Mouse (Mus musculus): ENCODE measurements at regions not wholly inside any gene's neighbourhood (a gene's known extent, or its start where the extent isn't known, plus 50 kb on each side); places are given as distances from the start of the nearest gene placed in this dataset.
A peak's percentile ranks its signal among the peaks of the same experiment; 100 is the strongest.
"Not testable (repeated sequence)": the region's sequence is repeated elsewhere in the genome, so short reads cannot be mapped to it uniquely, and the experiment has no call there.

GRCm38 (mm10) chr5:97831421-97831820 is 199.4 kb downstream of the Antxr2 start:
- DNase-seq (ENCODE audit: low spot score) = no peak

DNA sequence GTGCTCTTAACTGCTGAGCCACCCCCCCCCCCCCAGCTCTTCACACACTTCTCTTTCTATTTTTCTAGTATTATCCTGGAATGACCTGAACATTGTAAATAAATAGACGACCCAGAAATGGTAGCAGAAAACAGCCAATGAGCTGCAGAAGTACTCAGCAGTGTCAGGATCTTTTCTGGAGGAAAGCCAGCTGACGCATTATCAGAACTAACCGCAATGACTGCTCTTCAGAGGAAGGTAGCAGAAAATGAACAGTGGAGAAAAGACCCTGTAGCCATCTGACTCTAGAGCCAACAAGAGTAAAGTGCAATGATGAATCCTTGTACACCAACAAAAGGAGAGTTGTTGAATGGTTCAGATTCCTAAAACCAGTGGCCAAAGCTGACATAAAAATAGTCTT is 213.4 kb downstream of the Antxr2 start:
- no peak for DNase-seq (ENCODE audit: low spot score)

DNA sequence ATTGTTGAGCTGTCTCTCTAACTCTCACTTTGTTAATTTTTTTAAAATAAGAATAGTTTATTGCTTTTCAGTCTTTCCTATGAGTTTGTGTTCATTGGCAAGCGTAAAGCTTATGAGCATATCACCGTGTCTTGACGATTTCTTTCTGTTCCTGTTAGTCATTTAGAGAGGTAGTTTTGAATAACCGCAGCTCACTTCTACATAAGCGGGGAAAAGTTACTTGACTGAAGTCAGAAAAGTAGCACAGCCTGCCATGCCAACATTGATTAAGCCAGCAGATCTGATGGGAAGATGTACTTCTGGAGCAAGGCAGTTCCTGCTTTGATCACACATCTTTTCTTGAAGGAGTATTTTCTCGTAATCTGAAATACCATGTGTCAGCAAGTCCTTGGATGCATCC is 215.5 kb downstream of the Antxr2 start:
- DNase-seq (ENCODE audit: low spot score) = no peak

DNA sequence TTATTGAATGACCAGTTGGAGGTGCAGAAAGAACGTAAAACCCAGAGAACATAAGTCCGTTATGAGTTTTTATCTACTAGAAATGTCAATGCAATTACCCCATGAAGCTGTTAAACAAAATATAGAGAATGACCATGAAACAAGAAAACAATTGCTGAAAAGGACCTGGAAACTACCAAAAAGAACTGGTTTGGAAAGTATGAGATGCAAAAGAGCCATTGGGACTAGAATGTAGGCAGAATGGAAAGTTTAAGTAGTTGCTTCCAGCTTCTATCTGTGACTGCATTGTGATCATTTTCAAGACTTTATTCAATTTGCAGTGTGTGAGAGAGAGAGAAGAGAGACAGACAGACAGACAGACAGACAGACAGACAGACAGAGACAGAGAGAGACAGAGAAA is 216.1 kb downstream of the Antxr2 start:
- DNase-seq (ENCODE audit: low spot score) = no peak

DNA sequence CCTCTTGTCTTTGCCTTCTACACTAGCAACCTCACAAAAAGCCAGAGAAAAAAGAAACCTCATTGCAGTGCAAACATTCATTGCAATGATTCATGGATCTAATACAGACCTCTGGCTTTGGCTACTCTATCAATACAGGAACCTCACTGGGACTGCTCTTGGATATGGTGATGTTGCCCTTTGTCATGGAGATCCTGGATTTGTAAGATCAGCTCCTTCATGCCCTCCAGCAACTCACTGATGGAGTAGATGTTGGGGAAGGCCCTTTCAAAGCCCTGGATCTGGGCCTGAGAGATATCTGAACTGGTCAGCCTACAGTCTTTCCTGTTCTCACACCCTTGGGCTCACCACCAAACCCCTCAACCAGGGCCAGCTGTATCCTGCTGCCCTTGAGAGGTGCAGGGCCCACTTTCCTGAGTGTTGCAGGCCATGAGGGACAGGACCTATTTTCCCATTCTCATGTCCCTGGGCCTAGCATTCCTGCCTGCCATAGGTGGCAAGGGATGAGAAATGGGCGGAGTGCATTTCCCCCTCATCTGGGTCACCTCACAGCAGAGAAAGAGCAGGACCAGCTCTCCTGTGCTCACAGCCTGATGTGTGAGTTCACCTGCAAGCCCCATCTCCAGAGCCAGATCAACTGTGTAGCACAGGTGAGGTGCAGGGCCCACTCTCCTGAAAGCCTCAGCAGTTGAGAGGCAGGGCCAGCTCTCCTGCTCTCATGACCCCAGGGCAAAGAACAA is 218.1 kb downstream of the Antxr2 start:
- no peak for DNase-seq (ENCODE audit: low spot score)

GRCm38 (mm10) chr5:97809007-97809406 is 221.8 kb downstream of the Antxr2 start:
- no peak for DNase-seq (ENCODE audit: low spot score)

DNA sequence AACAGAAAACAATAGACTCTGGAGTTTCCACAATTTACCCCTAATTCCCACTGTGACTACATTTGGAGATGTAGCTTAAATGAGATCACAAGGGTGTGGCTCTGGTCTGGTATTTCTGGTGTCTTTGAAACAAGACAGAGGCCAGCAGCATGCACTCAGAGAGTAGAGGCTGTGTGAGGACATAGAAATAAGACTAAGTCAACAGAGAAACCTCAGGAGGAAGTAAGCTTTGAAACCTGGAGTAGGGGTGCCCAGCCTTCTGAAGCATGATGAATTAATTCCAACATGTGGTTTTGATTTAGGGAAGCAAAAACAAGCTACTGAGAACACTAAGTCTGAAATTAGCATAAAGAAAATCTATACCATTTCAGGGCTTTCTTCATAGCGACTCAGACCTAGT is 223.7 kb downstream of the Antxr2 start:
- no peak for DNase-seq (ENCODE audit: low spot score)

DNA sequence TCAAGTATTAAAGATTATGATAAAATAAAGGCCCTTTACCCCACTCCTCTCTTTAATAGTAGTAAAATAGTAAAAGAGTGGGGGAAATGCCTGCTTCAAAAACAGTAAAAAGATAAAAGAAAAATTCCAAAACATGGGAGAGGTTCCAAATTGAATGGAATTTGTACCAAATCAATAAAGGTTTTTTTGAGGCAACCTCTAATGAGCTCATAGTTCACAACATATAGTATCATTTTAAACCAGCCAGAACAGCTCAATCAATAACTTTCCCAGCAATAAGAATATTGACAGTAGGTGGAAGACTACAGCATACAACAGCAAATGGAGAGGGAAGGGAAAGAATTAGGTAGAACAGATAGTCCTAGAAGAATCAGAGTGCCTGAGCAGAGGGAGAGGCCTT is 224.1 kb downstream of the Antxr2 start:
- no peak for DNase-seq (ENCODE audit: low spot score)

DNA sequence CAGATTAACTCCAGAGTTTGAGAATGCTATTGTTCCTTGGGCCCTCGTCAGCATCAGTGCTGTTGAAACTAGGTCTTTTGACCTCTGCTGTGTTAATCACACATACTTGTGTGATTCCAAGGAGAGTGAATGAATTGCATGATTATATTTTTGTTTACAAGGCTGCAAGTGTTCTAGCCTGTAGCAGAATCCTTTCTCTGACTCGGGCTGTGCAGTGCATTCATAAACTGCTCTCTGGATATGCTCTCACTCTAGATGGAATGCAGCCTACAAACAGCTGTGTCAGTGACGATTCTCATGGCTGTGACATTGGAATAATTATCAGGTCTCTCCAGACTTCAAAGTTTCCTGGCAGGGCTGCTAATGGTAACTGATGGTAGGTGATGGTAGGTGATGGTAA is 230.8 kb downstream of the Antxr2 start:
- DNase-seq (ENCODE audit: low spot score) = no peak

- no peak for DNase-seq (ENCODE audit: low spot score)
Measured at GRCm38 (mm10) chr5:97788175-97788574, 242.7 kb downstream of the Antxr2 start.

DNA sequence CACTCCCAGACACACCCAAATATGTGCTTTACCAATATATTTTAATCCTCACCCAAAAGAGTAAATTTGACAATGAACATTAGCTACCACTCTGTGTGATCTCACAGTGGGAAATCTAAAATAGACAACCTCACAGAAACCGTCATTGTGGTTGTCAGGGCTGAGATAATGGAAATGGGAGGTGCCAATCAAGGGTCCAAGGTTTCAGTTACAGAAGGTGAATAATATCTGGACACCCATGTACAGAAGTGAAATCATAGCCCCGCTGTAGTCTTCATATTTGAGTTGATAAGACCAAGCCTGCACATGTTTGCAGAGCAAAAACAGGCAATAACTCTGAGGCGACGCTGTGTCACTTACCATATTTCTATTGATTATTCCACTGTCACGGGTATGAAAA is 243.8 kb downstream of the Antxr2 start:
- no peak for DNase-seq (ENCODE audit: low spot score)

DNA sequence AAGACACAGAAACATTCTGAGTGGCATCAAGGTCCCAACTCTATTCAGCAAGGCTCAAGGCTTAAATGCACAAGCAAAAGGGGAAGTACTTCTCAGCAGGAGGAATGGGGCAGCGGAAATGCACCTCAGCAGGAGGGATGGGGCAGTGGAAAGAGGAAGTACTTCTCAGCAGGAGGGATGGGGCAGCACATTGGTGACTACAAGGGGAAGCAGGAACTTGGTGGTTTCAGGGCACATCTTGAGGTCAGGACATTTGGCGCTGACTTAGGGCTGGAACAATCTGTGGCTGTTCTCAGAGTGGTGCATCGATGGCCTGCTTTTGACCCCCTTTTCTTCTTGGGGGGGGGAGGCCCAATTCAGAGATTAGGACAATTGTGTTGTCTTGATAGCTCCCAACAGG is 255.7 kb downstream of the Antxr2 start:
- DNase-seq (ENCODE audit: low spot score) = not testable (repeated sequence)

DNA sequence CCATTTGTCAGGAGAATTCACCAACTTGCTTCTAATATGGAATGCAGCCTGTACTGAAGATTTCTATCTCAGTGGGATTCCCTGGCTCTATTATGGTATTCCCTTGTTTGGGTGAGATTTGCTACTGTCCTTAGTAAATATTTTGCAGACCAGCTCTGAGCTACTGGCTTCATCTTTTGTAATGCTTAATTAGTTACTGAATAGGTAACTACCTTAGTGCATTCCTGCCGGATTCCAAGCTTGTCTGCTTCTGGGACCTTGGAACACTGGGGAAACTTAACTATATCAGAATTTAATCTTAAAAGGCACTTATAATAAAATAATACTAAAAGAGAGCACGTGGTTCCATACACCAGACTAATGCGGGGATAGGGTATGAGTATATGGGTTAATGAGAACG is 257.4 kb downstream of the Antxr2 start:
- not testable (repeated sequence) for DNase-seq (ENCODE audit: low spot score)

- DNase-seq (ENCODE audit: low spot score) = no peak
Measured at GRCm38 (mm10) chr5:97737339-97737738, 280.5 kb upstream of the Gk2 start.

DNA sequence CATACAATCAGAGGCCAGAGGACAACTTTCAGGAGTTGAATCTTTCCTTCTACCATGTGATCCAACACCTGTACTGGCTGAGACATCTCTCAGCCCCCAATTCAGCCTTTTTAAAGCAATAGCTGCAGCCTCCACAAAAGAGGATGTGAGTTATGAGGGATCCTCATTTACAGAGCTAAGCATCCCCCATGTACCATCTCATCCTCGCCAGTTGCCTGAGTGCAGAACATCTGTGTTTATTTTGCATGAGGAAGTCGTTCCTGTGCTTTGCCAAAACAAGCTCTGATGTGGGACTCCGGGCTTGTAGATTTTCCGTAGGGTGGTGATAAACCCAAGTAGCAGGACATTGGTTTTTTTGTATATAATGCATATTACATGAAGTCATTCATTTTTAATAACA is 274.1 kb upstream of the Gk2 start:
- DNase-seq (ENCODE audit: low spot score) = no peak

DNA sequence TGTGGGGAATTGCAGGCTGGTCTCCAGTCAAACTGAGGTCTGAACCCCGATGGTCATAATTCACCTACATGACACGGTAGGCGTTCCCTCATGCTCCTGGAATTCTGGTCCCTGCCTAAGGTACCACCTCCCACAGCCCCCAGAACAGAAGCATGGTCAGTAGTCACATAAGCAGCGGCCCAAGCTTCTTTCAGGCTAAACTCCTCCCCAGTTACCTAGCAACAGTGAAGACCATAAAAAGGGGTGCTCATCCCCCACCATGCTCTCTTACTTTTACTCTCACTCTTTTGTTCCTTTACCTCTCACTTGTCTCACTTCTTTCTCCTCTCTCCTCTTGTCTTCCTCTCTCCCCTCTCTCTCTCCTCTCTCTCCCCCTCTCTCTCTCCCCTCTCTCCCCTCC is 262.5 kb upstream of the Gk2 start:
- not testable (repeated sequence) for DNase-seq (ENCODE audit: low spot score)

DNA sequence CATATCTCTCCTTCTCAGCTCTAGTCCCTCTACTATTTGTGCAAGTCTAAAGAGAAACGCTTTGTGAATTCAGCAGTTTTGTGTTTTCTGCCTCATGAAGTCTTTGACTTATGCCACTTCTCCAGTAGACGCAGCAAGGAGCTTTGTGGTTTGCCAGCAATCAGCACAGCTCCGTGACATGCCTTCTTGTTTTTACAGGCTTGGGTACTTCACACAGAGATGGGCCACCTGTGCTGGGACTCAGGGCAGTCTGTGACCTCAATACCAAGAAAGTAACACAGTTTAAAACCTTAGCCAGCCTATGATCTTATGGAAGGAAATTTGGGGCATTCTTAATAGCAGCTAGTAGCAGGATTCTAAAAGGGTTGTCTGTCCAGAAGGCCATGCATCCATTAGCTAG is 248.4 kb upstream of the Gk2 start:
- DNase-seq (ENCODE audit: low spot score) = no peak

DNA sequence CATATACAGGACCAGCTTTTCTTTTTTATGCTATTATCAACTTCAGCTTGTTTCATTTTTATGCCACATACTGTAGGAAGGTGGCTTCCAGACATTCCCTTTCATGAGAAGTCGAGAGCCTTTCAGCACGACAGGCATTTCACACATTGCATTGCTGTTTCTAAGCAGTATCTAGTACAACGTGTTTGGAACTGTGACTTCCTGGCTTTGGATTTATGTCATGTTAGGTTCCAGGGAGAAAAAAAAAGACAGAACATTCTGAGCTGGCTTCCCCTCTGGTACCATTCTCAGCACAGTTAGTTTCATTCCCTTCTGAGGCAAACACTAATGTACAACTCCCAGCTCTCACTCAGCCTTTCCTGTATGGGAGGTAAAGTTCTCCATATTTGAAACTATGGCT is 243.7 kb upstream of the Gk2 start:
- DNase-seq (ENCODE audit: low spot score) = no peak

DNA sequence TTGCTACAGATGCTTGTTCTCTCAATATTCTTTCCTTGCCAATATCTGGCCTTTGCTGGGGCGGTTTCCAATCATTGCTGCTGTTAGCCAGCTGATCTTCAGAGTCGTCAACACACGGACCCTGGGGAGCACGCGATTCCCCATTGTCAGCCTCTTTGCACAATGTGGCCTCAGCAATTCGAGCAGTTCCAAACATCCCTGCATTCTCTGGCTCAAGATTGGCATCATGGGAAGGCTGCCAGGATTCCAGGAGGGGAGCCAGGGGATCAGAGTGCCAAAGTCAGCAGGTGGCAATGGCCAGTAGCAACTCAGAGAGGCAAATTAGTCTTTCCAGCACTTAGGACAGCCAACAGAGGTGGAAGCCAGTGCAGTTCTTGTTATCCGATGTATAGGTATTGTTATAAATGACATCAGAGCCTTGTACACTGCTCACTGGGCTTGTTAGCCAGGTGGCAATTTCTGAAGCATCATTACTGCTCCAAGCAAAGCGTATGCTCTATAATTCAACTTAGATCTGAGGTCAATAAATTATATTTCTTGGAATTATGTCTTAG is 240.8 kb upstream of the Gk2 start:
- DNase-seq (ENCODE audit: low spot score) = peak; percentile 5

DNA sequence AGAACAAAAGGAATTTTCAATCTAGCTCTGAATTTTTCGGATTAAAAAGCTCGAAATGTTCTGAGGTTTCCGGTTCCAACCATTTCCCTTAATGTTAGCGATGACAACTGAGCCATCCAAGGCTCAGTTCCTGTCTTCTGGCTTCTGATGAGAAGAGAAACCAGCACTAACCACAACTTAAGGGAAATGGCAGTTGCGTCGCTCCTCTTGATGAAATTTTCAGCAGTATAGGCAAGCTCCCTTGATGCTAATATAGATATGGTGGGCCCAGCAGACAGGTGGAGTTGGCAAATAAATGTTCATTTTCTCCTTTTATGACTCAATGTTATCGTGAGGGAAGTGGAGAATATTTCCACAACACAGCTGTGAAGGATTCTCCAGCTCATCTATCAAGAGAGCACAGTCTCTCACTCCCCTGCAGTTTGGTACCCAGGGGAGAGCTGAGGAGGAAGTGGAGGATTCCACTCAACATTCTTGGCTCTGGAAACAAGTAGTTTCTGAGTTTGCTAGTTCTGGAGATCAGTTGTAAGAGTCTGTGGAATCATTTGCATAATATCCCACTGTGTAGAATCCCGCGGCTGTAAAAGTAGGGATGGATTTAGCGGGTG is 236.6 kb upstream of the Gk2 start:
- no peak for DNase-seq (ENCODE audit: low spot score)

GRCm38 (mm10) chr5:97685443-97685842 is 228.6 kb upstream of the Gk2 start:
- DNase-seq (ENCODE audit: low spot score) = no peak

DNA sequence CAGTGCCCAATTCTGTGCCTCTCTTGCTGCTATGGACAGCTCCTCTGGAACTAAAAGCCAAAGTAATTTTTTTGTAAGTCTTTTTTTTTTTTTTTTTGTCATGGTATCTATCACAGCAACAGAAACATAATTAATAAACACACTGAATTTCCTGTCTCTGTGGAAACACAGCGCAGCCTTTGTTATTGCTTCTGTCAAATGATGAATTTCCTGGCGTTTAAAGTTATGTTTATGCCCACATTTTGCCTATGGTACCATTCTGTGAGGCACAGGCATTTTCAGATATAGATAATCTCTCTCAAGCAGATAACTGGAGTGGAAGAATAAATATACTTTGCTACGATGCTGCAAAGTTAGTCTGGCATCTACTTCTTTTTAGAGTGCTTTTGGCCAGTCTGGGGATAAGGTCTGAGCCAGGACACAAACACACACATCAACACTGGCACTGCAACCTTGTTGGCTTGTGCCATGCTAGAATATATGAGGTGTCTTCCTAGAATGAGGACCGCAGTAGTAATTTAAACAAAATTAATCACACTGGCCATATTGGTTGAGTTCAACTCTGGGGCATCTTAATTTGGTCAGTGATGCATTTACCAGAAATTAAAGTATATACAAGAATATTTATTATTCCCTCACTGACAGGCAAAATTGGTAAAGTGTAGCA is 227.9 kb upstream of the Gk2 start:
- no peak for DNase-seq (ENCODE audit: low spot score)

GRCm38 (mm10) chr5:97669726-97670125 is 212.9 kb upstream of the Gk2 start:
- no peak for DNase-seq (ENCODE audit: low spot score)

All from testis, postnatal 14 days (tissue).